Mouse (Mus musculus) 3134 (cell line): ENCODE results near the gene D630023F18Rik.

ENCODE experiments used
- DNase-seq: peaks from one replicate; pipeline ENCODE4 v3.0.0-alpha.2; 2011; ENCODE audit warnings: low spot score; ENCODE audit not compliant: insufficient read length; ENCODE audit errors: extremely low read depth

Gene D630023F18Rik

GRCm38 (mm10) chr1:65112031-65112806 is 10.8 kb downstream of the D630023F18Rik start:
- peak; percentile 25 for DNase-seq

- DNase-seq: no peak
Observed at GRCm38 (mm10) chr1:65109756-65110435, 13.1 kb downstream of the D630023F18Rik start.

DNA sequence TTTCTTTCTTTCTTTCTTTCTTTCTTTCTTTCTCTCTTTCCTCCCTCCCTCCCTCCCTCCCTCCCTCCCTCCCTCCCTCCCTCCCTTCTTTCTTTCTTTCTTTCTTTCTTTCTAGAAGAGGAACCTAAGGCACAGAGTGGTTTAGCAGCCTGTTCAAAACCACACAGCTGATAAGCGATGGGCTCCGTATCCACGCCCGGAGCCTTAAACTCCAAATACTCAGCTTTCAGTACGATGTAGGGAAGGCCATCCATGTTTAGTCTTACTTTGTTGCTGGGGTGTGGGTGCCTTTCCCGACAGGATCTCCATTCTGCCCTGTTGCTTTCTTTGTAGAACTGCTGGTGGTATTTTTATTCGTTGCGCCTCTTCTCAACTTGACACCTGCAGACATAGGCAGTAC is 13.8 kb downstream of the D630023F18Rik start:
- no peak for DNase-seq

- DNase-seq: no peak
Observed at GRCm38 (mm10) chr1:65107654-65108279, 15.2 kb downstream of the D630023F18Rik start.

- no peak for DNase-seq
Observed at GRCm38 (mm10) chr1:65103273-65103672, 19.7 kb downstream of the D630023F18Rik start, which contains the start of gene Cryga. Cryga (minus strand) TSS chr1:65103373.

DNA sequence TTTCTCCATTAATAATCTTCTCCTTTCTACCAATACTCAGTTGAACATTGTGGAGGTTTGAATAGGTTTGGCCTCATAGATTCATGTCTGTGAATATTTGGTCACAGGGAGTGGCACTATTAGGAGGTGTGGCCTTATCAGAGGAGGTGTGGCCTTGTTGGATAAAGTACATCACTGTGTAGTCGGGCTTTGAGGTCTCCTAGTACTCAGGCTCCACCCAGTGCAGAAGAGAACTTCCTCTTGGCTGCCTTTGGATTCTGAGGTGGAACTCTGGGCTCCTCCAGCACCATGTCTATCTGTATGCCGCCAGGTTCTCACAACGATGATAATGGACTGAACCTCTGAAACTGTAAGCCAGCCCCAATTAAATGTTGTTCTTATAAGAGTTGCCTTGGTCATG is 26.1 kb downstream of the D630023F18Rik start:
- DNase-seq: no peak

DNA sequence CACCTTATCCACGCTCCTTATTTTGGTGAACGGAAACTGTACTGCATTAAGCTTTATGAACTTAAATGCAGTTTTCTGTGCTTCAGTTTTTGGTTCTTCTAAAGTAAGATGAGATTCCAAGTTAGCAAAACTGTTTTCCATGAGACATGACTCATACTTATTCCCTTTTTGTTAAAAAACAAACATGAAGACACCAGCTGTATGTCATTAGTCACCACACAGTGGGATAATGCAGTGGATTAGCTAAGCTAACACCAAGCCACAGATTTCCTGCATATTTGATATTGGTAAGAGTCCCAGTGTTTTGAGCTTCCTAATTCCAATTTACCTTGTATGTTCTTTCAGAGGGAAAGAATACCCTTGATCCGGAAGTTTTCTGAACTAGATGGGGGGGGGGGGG is 31.4 kb downstream of the D630023F18Rik start:
- no peak for DNase-seq

- DNase-seq: no peak
Observed at GRCm38 (mm10) chr1:65090370-65090769, 32.6 kb downstream of the D630023F18Rik start.

DNA sequence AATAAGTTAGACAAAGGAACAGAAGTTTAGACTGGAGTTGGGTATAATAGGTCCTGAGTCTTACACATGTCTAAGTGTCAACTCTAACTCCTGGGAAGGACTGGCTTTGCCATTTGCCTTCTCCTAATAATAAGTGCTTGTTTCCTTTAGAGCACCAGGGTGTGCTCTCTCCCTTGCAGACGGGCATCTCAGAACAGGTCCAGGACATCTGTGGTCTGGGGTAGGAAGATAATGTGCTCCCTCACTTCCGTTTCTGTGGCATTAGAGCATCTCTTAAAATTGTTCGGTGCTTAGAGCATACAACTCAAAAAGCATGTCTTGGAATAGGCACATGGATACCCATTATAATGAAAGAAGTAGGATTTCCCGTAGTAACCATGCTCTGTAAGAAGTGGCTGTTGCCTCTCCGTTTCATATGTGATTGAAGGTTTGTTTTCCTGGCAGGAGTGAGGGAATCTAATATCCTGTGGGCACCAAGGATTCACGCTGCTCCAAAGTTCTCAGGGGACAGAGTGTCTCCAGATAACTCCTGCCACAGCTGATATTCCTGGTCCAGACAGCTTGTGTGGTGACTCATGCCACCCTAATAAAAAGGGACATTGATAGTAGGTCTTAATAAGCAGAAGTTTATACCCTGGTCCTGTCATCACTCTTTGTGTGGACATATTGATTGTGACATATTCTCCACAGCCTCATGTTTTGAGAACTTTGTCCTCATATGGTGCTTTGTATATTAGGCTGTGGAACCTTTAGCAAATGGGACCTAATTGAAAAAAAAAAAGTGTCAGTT is 34.3 kb downstream of the D630023F18Rik start:
- DNase-seq: no peak

GRCm38 (mm10) chr1:65082188-65082587 is 40.8 kb downstream of the D630023F18Rik start, which contains the start of gene Crygb:
Crygb (minus strand) TSS chr1:65082288.
- DNase-seq: no peak

DNA sequence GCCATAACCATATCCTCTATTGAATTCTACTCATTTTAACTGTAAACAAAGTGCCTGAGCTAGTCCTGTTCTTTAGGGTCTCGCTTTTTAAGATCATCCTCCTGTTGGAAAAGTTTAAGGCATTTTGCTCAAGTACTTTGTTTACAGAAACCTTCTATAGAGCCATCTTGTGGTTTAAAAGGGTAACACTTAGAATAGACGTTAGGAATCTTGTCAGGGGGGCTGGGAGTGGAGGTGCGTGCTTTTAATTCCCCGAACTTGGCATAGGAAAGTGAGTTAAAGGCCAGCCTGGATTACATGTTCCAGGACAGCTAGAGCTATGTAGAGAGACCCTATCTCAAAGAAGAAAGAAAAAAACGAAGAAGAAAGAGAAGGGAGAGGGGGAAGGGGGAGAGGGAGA is 47.4 kb downstream of the D630023F18Rik start:
- no peak for DNase-seq

GRCm38 (mm10) chr1:65073589-65073988 is 49.4 kb downstream of the D630023F18Rik start, which contains the start of gene Crygc:
Crygc (minus strand) TSS chr1:65073689.
- no peak for DNase-seq

DNA sequence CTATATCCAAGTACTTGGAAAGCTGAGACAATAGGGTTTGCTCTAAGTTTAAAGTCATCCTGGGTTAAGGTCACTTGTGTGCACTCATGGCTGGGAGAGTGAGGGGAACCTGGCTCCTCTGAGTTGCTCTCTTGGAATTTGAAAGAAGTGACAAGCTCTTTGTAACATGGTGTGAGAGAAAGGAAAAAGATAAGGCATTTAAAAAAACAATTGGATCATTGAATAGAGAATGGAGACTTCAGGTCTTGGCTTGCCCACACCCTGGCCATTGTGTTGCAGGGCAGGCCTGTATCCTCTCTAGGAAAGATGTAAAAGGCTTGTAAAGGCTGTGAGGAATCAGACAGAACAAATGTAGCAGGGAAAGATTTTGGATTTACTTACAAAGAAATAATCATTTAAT is 55.2 kb downstream of the D630023F18Rik start:
- DNase-seq: no peak

DNA sequence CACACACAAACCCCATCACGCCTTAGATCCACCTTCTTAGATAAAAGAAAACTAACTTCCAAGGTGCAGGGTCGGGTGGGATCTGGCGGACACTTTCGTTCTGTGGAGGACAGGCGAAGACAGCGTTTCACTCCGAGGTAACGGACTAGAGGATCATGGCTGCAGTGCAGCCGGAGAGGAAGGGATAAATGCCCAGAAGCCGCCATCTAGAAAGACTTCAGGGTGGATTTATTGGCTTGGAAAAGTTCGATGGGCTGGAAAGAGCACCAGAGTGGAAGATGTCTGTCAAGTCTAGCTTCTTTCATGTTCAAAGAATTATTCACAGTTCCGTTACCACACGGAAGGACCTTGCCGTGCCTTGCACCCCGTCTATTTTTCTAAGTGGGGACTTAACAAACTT is 58.8 kb downstream of the D630023F18Rik start:
- no peak for DNase-seq

GRCm38 (mm10) chr1:65063352-65063751 is 59.7 kb downstream of the D630023F18Rik start, which contains the start of gene Crygd:
Crygd (minus strand) TSS chr1:65063452.
- no peak for DNase-seq
